Mouse (Mus musculus) G1E (cell line): ENCODE measurements around the gene Rnf169. TPM values are rescaled to one million over a fixed set of nuclear protein-coding genes. Genes with fewer than 3 reads are reported as not detected.
"Not testable (repeated sequence)": the region's sequence is repeated elsewhere in the genome, so short reads cannot be mapped to it uniquely, and the experiment has no call there.

Experiments
- ATAC-seq: 2 replicates; pipeline ENCODE4 v1.8.0; 2016; ENCODE audit warnings: mild to moderate bottlenecking; ENCODE audit not compliant: insufficient number of reproducible peaks, poor library complexity, low FRiP score, severe bottlenecking; ENCODE audit errors: extremely low read depth
- DNase-seq: peaks from one replicate; pipeline ENCODE4 v3.0.0; 2012; ENCODE audit warnings: low spot score
- H3K27me3 ChIP-seq: 2 replicates; pipeline ENCODE4 v1.6.1; 2012; ENCODE audit warnings: mild to moderate bottlenecking, low read length, inconsistent platforms; ENCODE audit not compliant: insufficient read depth
- H3K36me3 ChIP-seq: replicated peaks from 2 replicates; pipeline ENCODE3; 2012; ENCODE audit warnings: mild to moderate bottlenecking, inconsistent platforms
- H3K4me1 ChIP-seq: 2 replicates; pipeline ENCODE4 v1.6.1; 2012; ENCODE audit warnings: low read depth, low read length, inconsistent platforms, mixed read lengths; ENCODE audit not compliant: insufficient read depth
- H3K4me3 ChIP-seq: 2 replicates; pipeline ENCODE4 v1.5.1; 2012; ENCODE audit warnings: low read depth, mild to moderate bottlenecking, inconsistent platforms, low read length, moderate library complexity, mixed read lengths
- H3K9me3 ChIP-seq: replicated peaks from 2 replicates; pipeline ENCODE4 v1.6.1; 2012; ENCODE audit warnings: inconsistent platforms
- CTCF ChIP-seq: IDR thresholded peaks from 2 replicates; pipeline ENCODE4 v1.5.1; 2012; ENCODE audit warnings: low read depth, low read length, inconsistent platforms, mixed read lengths
- GATA1 ChIP-seq: IDR thresholded peaks from 2 replicates; pipeline ENCODE4 v1.6.1; 2012; ENCODE audit warnings: borderline replicate concordance, low read length, inconsistent platforms, mixed read lengths
- GATA2 ChIP-seq: IDR thresholded peaks from 2 replicates; pipeline ENCODE4 v1.6.1; 2012; ENCODE audit warnings: low read depth, low read length, inconsistent platforms, borderline replicate concordance
- POLR2AphosphoS5 ChIP-seq: IDR thresholded peaks from 2 replicates; pipeline ENCODE4 v1.6.1; 2012; ENCODE audit warnings: low read depth, low read length, inconsistent platforms; ENCODE audit not compliant: insufficient replicate concordance
- TAL1 ChIP-seq: conservative IDR thresholded peaks from 2 replicates; pipeline ENCODE4 v1.6.1; 2012; ENCODE audit warnings: low read depth, low read length, inconsistent platforms, mixed read lengths
- polyA plus RNA-seq: library from polyadenylated mRNA; stranded (reverse); fragments of >175 nt; gene quantifications from 2 replicates; pipeline ENCODE4 v1.2.3, GENCODE M21; 2012
- total RNA-seq, 2 experiments: library from RNA; stranded (forward) in 1 of 2; stranded (reverse) in 1 of 2; fragments of 200-1000 nt in 1 of 2; fragments of >200 nt in 1 of 2; fragmentation: Nextera tagmentation in 1 of 2; gene quantifications; 2 replicates each; pipeline ENCODE4 v1.2.3; 2014 to 2017

Gene Rnf169
- total and polyA plus RNA-seq, 3 experiments: 4.8 to 30.4 (median 13.8) TPM

DNA sequence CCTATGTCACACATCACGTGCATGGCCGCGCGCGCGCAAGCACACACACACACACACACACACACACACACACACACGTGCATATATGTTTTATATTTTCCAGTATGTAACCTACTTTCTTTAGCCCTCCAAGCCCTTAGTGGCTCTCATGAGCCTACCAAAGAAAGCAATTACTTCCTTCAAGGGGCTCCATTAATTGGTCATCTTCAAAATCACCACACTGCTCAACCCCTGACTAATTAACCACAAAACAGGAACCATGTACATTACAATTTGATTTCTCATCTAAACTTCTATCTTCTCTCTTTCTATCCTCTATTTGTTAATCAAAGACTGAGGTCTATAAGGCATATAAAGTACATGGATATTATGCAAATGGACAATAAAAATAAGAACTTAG, 24.2 kb downstream of the Rnf169 start:
- no peak for ATAC-seq
- no peaks in the 10 kb centered on the region for H3K9me3 ChIP-seq
- TF ChIP-seq POLR2AphosphoS5 (no peak), GATA1 (no peak), TAL1 (no peak), CTCF (no peak), GATA2 (no peak)
- no peaks in the 10 kb centered on the region for H3K27me3 ChIP-seq
- H3K4me3 ChIP-seq: no peak overlapping the region
- peaks cover 12% of the 10 kb centered on the region for H3K4me1 ChIP-seq
- H3K36me3 ChIP-seq: peaks cover 32% of the 10 kb centered on the region
- no peak for DNase-seq

DNA sequence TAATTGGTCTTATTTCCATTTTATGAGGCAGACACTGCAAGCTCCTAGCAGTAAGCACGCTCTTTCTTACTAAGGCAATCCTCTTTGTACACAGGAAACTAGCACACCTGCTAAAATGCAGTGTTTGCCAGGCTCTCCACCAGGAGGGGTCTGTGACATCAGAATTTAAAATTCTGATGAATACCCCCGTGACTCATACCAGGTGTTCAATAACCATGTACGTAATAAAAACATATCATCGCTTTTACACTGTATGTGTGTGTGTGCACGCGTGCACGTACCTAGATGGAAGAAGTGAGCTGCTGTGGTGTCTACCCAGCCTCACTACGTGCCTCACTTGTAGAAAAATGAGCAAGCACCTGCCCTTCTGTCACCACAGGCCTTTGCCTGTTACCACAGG, 26.0 kb downstream of the Rnf169 start:
- TF ChIP-seq POLR2AphosphoS5: no peak
- no peak for TF ChIP-seq TAL1
- Histone ChIP-seq H3K4me1 (peaks cover 12% of the 10 kb centered on the region), H3K36me3 (peaks cover 31% of the 10 kb centered on the region), H3K27me3 (no peaks in the 10 kb centered on the region), H3K9me3 (no peaks in the 10 kb centered on the region), H3K4me3 (no peak overlapping the region)
- no peak for ATAC-seq
- no peak for DNase-seq

DNA sequence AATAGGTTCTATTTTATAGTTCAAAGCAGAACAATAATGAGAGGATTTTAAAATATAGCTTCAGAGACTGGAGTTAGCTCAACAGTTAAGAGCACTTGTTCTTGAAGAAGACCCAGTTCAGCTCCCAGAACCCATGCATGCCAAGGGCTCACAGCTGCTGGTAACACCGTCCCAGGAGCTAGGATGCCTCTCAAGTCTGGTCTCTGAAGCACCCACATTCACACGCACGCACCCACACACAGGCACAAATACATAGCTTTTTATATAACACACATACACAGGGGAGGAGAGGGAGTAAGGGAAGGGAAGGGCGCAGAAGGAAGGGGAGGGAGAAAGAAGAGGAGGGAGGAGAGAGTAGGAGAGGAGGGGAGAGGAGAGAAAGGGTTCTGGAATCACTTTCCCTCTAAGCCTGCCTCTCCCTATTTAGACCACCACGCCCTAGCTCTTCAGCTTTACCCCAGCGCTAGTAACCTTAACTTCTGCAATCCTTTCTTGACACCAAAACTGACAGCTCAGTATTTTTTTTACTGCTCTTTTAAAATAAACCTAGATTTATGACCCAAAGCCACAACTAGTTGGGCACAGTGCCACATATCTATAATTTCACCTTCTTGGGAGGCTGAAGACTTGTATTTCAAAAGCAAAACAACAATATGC, 26.7 kb downstream of the Rnf169 start:
- Histone ChIP-seq H3K4me3 (no peak overlapping the region), H3K9me3 (no peaks in the 10 kb centered on the region), H3K36me3 (peaks cover 31% of the 10 kb centered on the region), H3K27me3 (no peaks in the 10 kb centered on the region), H3K4me1 (peaks cover 12% of the 10 kb centered on the region)
- DNase-seq: no peak
- no peak for ATAC-seq
- TF ChIP-seq CTCF (no peak), GATA1 (no peak), GATA2 (no peak), TAL1 (no peak), POLR2AphosphoS5 (no peak)

DNA sequence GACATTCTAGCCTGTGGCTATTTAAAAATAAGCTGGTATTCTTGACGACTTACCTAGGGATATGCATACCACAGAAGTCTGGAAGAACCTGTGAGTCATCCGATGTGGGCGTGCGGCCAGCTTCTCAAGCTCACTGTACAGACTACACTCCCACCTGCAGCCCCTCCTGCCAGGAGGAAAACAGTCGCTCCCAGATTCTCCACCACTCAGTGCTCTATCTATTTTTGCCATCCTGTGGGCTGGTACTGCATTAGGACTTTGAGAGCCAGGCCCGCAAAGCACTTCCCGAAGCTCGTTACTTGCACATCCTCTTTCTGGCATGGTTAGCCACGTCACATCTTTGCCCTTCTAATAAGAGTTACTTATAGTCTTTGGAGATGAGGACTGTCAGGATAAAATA, 32.9 kb downstream of the Rnf169 start:
- no peak for TF ChIP-seq POLR2AphosphoS5
- no peak for TF ChIP-seq CTCF
- no peak for TF ChIP-seq GATA1
- TF ChIP-seq TAL1: no peak
- Histone ChIP-seq H3K4me3 (no peak overlapping the region), H3K36me3 (peaks cover 66% of the 10 kb centered on the region), H3K27me3 (no peaks in the 10 kb centered on the region), H3K4me1 (no peaks in the 10 kb centered on the region), H3K9me3 (no peaks in the 10 kb centered on the region)
- ATAC-seq (no peak), DNase-seq (no peak)

DNA sequence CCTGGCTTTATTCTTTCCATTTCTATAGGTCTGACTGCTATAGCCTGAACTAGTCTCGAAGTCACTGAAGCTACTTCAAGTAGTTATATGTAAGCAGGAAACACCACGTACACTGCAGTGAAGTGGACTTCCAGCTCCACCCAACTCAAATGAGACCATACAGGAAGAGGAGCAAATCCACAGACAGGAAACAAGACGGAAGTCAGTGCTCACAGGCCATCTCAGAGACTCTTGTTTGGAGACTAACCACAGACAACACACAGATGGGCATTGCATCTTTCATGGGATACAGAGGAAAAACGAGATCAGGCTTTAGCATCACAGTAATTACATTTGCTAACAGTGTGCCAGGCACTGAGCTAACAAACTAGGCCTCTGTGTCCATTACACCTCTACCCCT, 33.9 kb downstream of the Rnf169 start:
- DNase-seq: no peak
- no peaks in the 10 kb centered on the region for H3K27me3 ChIP-seq
- H3K36me3 ChIP-seq: peaks cover 67% of the 10 kb centered on the region
- no peaks in the 10 kb centered on the region for H3K4me1 ChIP-seq
- H3K4me3 ChIP-seq: no peak overlapping the region
- H3K9me3 ChIP-seq: no peaks in the 10 kb centered on the region
- TF ChIP-seq CTCF (no peak), TAL1 (no peak), GATA2 (no peak), POLR2AphosphoS5 (no peak), GATA1 (no peak)
- no peak for ATAC-seq

DNA sequence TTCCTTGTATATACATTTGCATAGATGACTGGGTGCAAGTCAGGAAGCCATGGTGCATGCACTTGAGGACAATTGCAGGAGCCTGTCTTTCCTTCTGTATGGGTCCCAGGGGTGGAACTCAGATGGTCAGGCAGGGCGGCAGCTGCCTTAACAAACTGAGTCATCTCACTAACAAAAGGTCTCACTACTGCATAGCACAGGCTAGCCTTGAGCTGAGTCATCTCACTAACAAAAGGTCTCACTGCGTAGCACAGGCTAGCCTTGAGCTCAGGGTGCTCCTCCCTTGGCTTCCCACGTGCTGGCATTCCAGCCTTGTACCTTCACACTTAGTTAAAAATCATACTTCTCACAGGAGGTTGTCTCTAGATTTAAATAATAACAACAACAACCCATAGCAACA, 34.3 kb downstream of the Rnf169 start:
- Histone ChIP-seq H3K4me1 (no peaks in the 10 kb centered on the region), H3K4me3 (no peak overlapping the region), H3K36me3 (peaks cover 71% of the 10 kb centered on the region), H3K27me3 (no peaks in the 10 kb centered on the region), H3K9me3 (no peaks in the 10 kb centered on the region)
- DNase-seq (no peak), ATAC-seq (no peak)
- TF ChIP-seq GATA1 (no peak), TAL1 (no peak), POLR2AphosphoS5 (no peak), CTCF (no peak), GATA2 (no peak)

DNA sequence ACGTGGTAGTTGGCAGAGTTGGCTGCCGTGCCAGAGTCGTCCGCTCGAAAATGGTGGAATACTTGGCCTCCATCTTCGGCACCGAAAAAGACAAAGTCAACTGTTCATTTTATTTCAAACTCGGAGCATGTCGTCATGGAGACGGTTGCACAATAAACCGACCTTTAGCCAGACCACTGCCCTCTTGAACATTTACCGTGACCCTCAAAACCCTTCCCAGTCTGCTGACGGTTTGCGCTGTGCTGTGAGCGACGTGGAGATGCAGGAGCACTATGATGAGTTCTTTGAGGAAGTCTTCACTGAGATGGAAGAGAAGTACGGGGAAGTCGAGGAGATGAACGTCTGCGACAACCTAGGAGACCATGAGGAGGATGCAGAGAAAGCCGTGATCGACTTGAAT, 35.2 kb downstream of the Rnf169 start:
- peaks cover 80% of the 10 kb centered on the region for H3K36me3 ChIP-seq

More for the DNA sequence above, 35.2 kb downstream of the Rnf169 start:
- not testable (repeated sequence) for H3K4me3 ChIP-seq, H3K27me3 ChIP-seq, H3K9me3 ChIP-seq, H3K4me1 ChIP-seq, DNase-seq, ATAC-seq
